Mouse (Mus musculus): ENCODE data around the gene Trap1.
"Not testable (repeated sequence)": the region's sequence is repeated elsewhere in the genome, so short reads cannot be mapped to it uniquely, and the experiment has no call there.

Trap1 gene

GRCm38 (mm10) chr16:4077384-4078061 lies at the start of gene Trap1:
TSS of gene Trap1 (minus strand) at chr16:4077827.
- peak; percentile 96 for DNase-seq (ENCODE audit: low read depth, low spot score)

- no peak for DNase-seq (ENCODE audit: low read depth, low spot score)
Measured at GRCm38 (mm10) chr16:4117072-4117471, 39.4 kb upstream of the Trap1 start.

GRCm38 (mm10) chr16:4100374-4100773 lies 22.7 kb upstream of the Trap1 start:
- no peak for DNase-seq (ENCODE audit: low read depth, low spot score)

GRCm38 (mm10) chr16:4097521-4097920 lies 19.9 kb upstream of the Trap1 start:
- no peak for DNase-seq (ENCODE audit: low read depth, low spot score)

- no peak for DNase-seq (ENCODE audit: low read depth, low spot score)
Measured at GRCm38 (mm10) chr16:4096898-4097297, 19.3 kb upstream of the Trap1 start.

GRCm38 (mm10) chr16:4096141-4096540 lies 18.5 kb upstream of the Trap1 start:
- DNase-seq (ENCODE audit: low read depth, low spot score), result no peak

GRCm38 (mm10) chr16:4087214-4087913 lies 9.7 kb upstream of the Trap1 start:
- no peak for DNase-seq (ENCODE audit: low read depth, low spot score)

- peak; percentile 18 for DNase-seq (ENCODE audit: low read depth, low spot score)
Measured at GRCm38 (mm10) chr16:4085851-4086387, 8.3 kb upstream of the Trap1 start.

GRCm38 (mm10) chr16:4085051-4085450 lies 7.4 kb upstream of the Trap1 start:
- DNase-seq (ENCODE audit: low read depth, low spot score), result no peak

GRCm38 (mm10) chr16:4080419-4080818 lies 2.8 kb upstream of the Trap1 start:
- DNase-seq (ENCODE audit: low read depth, low spot score), result not testable (repeated sequence)

- no peak for DNase-seq (ENCODE audit: low read depth, low spot score)
Measured at GRCm38 (mm10) chr16:4079656-4080055, 2.0 kb upstream of the Trap1 start.

- not testable (repeated sequence) for DNase-seq (ENCODE audit: low read depth, low spot score)
Measured at GRCm38 (mm10) chr16:4078302-4078701, 675 bp upstream of the Trap1 start.

GRCm38 (mm10) chr16:4074836-4075235 lies 2.8 kb downstream of the Trap1 start:
- no peak for DNase-seq (ENCODE audit: low read depth, low spot score)

GRCm38 (mm10) chr16:4074297-4074696 lies 3.3 kb downstream of the Trap1 start:
- DNase-seq (ENCODE audit: low read depth, low spot score), result peak; percentile 79

- peak; percentile 60 for DNase-seq (ENCODE audit: low read depth, low spot score)
Measured at GRCm38 (mm10) chr16:4068588-4068987, 9.0 kb downstream of the Trap1 start.

- no peak for DNase-seq (ENCODE audit: low read depth, low spot score)
Measured at GRCm38 (mm10) chr16:4064945-4065344, 12.7 kb downstream of the Trap1 start.

GRCm38 (mm10) chr16:4053811-4054210 lies 23.8 kb downstream of the Trap1 start:
- DNase-seq (ENCODE audit: low read depth, low spot score), result no peak

GRCm38 (mm10) chr16:4052601-4053000 lies 25.0 kb downstream of the Trap1 start:
- DNase-seq (ENCODE audit: low read depth, low spot score), result no peak

- DNase-seq (ENCODE audit: low read depth, low spot score), result no peak
Measured at GRCm38 (mm10) chr16:4045524-4045923, 32.1 kb downstream of the Trap1 start.

GRCm38 (mm10) chr16:4044093-4044492 lies 33.5 kb downstream of the Trap1 start:
- no peak for DNase-seq (ENCODE audit: low read depth, low spot score)

GRCm38 (mm10) chr16:4041646-4042045 lies 36.0 kb downstream of the Trap1 start:
- DNase-seq (ENCODE audit: low read depth, low spot score), result no peak

- no peak for DNase-seq (ENCODE audit: low read depth, low spot score)
Measured at GRCm38 (mm10) chr16:4040206-4040605, 37.4 kb downstream of the Trap1 start.

GRCm38 (mm10) chr16:4037690-4038089 lies 39.9 kb downstream of the Trap1 start:
- no peak for DNase-seq (ENCODE audit: low read depth, low spot score)

Data from ZHBTc4 (cell line).